13 mouse cellular contexts compared by ENCODE assay signal in the genomic region with DNA sequence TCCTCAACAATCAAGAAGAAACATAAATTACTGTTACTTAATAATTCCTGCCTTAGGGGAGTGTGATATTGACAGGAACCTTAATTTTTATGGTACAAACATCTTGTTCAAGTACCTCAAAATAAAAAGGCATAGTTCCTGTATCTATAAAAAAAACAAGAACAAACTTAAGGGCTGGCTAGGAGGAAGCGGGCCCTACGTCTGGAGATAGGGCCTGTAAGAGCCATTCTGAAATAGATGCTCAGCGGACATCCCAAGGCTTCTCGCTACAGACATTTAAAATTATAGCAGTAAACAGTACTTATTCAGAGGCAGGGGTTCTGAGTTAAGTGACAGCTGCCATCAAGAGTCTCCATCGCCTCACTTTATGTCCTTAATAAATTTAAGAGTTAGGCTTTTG.
"Had no signal": no experiment of that assay in that cellular context is flagged by ENCODE, and none has a peak within 500 bp of the region (broad histone marks: within the 10 kb centered on the region; RNA-seq: fewer than 3 reads in every experiment).

No protein-coding gene starts in this region.

- H3K4me1 ChIP-seq: midbrain, embryonic 10.5 days; midbrain, embryonic 12.5 days; neural tube, embryonic 12.5 days had no signal

- H3K9me3 ChIP-seq: midbrain, embryonic 10.5 days; midbrain, embryonic 12.5 days; neural tube, embryonic 12.5 days had no signal

- H3K9ac ChIP-seq: lung, embryonic 14.5 days; midbrain, embryonic 12.5 days; neural tube, embryonic 12.5 days had no signal

- ATAC-seq: midbrain, embryonic 16.5 days had no signal

- H3K4me3 ChIP-seq: midbrain, embryonic 10.5 days; midbrain, embryonic 12.5 days; neural tube, embryonic 12.5 days had no signal

- H3K27ac ChIP-seq: midbrain, embryonic 10.5 days; midbrain, embryonic 12.5 days; neural tube, embryonic 12.5 days had no signal

- H3K27me3 ChIP-seq: midbrain, embryonic 12.5 days; neural tube, embryonic 12.5 days had no signal

- DNase-seq: lung, adult 18-20 months; lung, embryonic 14.5 days; lung, postnatal 10 days; lung, postnatal 4 days; midbrain, embryonic 14.5 days; right cerebral cortex, postnatal 14 days; thymus, adult 18-20 months; thymus, postnatal 14 days; thymus, postnatal 36 days had no signal

- H3K4me2 ChIP-seq: lung, embryonic 14.5 days; midbrain, embryonic 12.5 days; neural tube, embryonic 12.5 days had no signal
